Mouse (Mus musculus) embryonic facial prominence, embryonic 14.5 days (tissue): ENCODE data around the gene Adarb2. TPM values are rescaled to one million over a fixed set of nuclear protein-coding genes. Genes with fewer than 3 reads are reported as not detected.

Experiments used
- ATAC-seq: fragments of 200-750 bp; cut with Nextera tagmentation; 2 replicates; pipeline ENCODE4 v1.8.0; 2017; ENCODE audit warnings: low read depth, moderate number of reproducible peaks, moderate TSS enrichment
- DNase-seq: peaks from one replicate; pipeline ENCODE4 v3.0.0-alpha.2; 2015; ENCODE audit warnings: low spot score
- H3K27ac ChIP-seq: fragments of 300-500 bp; sonication (generic); replicated peaks from 2 replicates; pipeline ENCODE4 v1.5.1; 2014; ENCODE audit warnings: low read depth, mild to moderate bottlenecking, low read length, moderate library complexity
- H3K27me3 ChIP-seq: fragments of 300-500 bp; sonication (generic); replicated peaks from 2 replicates; pipeline ENCODE4 v1.6.1; 2014; ENCODE audit warnings: low read length; ENCODE audit not compliant: control insufficient read depth, insufficient read depth
- H3K36me3 ChIP-seq: fragments of 300-500 bp; sonication (generic); 2 replicates; pipeline ENCODE4 v1.6.1; 2014; ENCODE audit warnings: low read length, mixed read lengths; ENCODE audit not compliant: control insufficient read depth, insufficient read depth
- H3K4me1 ChIP-seq: fragments of 300-500 bp; sonication (generic); 2 replicates; pipeline ENCODE4 v1.6.1; 2014; ENCODE audit warnings: antibody characterized with exemption, low read length; ENCODE audit not compliant: control insufficient read depth, insufficient read depth
- H3K4me2 ChIP-seq: fragments of 300-500 bp; sonication (generic); 2 replicates; pipeline ENCODE4 v1.6.1; 2014; ENCODE audit warnings: low read depth, mild to moderate bottlenecking, low read length, moderate library complexity, mixed read lengths
- H3K4me3 ChIP-seq: fragments of 300-500 bp; sonication (generic); 2 replicates; pipeline ENCODE4 v1.5.1; 2014; ENCODE audit warnings: low read depth, mild to moderate bottlenecking, low read length
- H3K9ac ChIP-seq: fragments of 300-500 bp; sonication (generic); 2 replicates; pipeline ENCODE4 v1.6.1; 2014; ENCODE audit warnings: low read depth, mild to moderate bottlenecking, low read length, moderate library complexity, mixed read lengths
- H3K9me3 ChIP-seq: fragments of 300-500 bp; sonication (generic); 2 replicates; pipeline ENCODE4 v1.6.1; 2016; ENCODE audit warnings: low read length; ENCODE audit not compliant: control insufficient read depth
- WGBS: fragments of 180-500 bp; shearing (Covaris S2); extraction: QIAGEN DNeasy Blood & Tissue Kit; methylation state at CpG from one replicate; pipeline ENCODE4 v1.1.7; 2014; 5-methylcytosine and 5-hydroxymethylcytosine counted together
- polyA plus RNA-seq: library from polyadenylated mRNA; unstranded; fragments of >200 nt; fragmentation: Nextera tagmentation; extraction: Ambion mirVana; gene quantifications from 2 replicates; pipeline ENCODE4 v1.2.1, GENCODE M21; 2014

The Adarb2 gene
- polyA plus RNA-seq, 1 experiment from 2014 or later: 1.7 TPM

- WGBS: 67% methylated on average over 3 of the region's 3 CpGs
- Histone ChIP-seq H3K4me2 (no peak overlapping the region), H3K27ac (no peak overlapping the region), H3K27me3 (no peaks in the 10 kb centered on the region), H3K9ac (no peak overlapping the region), H3K9me3 (no peaks in the 10 kb centered on the region), H3K36me3 (no peaks in the 10 kb centered on the region), H3K4me3 (no peak overlapping the region), H3K4me1 (no peaks in the 10 kb centered on the region)
- no peak for DNase-seq
- ATAC-seq: no peak
Measured at GRCm38 (mm10) chr13:8457831-8458230, 255.2 kb downstream of the Adarb2 start.

DNA sequence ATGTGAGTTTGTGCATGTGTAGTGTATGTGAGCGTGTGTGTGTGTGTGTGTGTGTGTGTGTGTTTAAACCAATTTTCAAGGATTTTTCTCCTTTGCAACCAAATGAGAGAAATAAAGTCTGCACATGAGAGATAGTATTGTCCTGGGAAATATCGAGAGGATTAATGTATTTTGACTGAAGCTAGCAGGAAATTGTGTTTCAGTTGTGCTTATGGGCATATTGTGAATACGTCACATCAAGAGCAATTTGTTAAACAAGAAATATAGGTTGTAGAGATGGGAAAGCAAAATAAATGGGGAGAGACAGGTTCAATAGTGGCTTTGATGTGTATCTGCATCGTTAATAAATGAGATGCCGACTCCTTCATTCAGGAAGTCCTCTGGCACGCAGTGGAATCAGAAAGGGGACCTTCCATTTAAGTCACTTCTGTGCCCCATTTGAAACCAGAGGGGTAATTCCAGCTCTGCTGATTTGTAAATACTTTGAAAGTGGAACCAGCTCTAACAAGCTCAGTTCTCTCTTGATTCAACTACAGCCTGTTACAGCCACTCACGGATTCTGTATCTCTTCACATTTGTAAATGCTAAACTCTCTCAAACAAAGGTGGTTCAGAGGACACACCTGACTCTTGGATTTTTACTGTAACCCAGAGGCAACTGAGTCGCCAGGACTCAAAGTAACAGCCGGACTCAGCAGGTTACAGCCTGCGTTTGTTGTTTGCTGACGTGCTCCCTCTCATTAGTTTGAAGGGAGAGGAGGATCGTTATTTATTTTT lies 265.1 kb downstream of the Adarb2 start:
- ATAC-seq (no peak), DNase-seq (no peak)
- H3K9me3 ChIP-seq: no peaks in the 10 kb centered on the region
- no peak overlapping the region for H3K4me2 ChIP-seq
- H3K9ac ChIP-seq: no peak overlapping the region
- no peaks in the 10 kb centered on the region for H3K36me3 ChIP-seq
- no peaks in the 10 kb centered on the region for H3K27me3 ChIP-seq
- 69% methylated on average over 12 of the region's 12 CpGs for WGBS
- no peak overlapping the region for H3K4me3 ChIP-seq
- no peaks in the 10 kb centered on the region for H3K4me1 ChIP-seq
- no peak overlapping the region for H3K27ac ChIP-seq

DNA sequence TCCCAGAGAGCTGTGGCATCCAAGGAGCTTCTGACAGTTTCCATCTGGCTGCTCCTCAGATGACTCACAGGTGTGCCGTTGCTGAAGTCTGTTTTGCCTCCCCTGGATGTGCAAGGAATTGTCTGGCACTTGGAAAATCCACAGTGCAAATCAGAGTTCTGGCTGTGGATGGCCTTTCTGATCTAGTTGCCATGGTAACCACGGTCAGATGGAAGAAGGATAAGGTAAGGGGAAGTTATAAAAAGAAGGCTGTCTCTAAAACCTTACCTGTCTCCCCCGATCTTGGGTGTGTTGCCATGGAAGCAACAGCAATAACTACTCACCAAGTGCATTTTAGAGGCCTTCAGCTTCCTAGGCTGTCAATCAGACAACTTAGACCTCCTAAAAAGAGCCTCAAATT lies 273.6 kb downstream of the Adarb2 start:
- Histone ChIP-seq H3K36me3 (no peaks in the 10 kb centered on the region), H3K4me2 (no peak overlapping the region), H3K4me3 (no peak overlapping the region), H3K4me1 (no peaks in the 10 kb centered on the region), H3K9me3 (no peaks in the 10 kb centered on the region), H3K9ac (no peak overlapping the region), H3K27ac (no peak overlapping the region), H3K27me3 (no peaks in the 10 kb centered on the region)
- ATAC-seq (no peak), DNase-seq (no peak)
- 60% methylated on average over 3 of the region's 3 CpGs for WGBS

- DNase-seq (no peak), ATAC-seq (no peak)
- Histone ChIP-seq H3K4me1 (no peaks in the 10 kb centered on the region), H3K4me3 (no peak overlapping the region), H3K27me3 (no peaks in the 10 kb centered on the region), H3K36me3 (no peaks in the 10 kb centered on the region), H3K4me2 (no peak overlapping the region), H3K27ac (no peak overlapping the region), H3K9me3 (no peaks in the 10 kb centered on the region), H3K9ac (no peak overlapping the region)
- WGBS: 81% methylated on average over 1 of the region's 1 CpGs
Measured at GRCm38 (mm10) chr13:8478731-8479130, 276.1 kb downstream of the Adarb2 start.

DNA sequence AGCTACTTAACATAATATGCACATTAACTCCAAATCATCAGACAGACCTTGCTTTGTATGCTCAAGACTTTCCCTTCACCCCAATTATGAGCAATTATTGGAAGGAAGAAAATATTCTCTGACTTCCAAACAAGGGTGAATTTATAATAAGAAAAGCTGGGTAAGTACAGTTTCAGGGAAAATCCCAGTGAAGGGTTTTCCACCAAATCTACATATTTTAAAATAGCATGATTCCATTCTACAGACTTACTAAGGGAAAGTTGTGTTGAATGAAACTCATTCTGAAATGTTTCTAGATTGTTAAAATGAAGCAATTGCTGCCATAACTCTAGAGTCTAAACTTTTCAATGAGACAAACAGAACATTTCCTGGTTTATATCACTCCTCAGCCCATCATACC lies 277.3 kb downstream of the Adarb2 start:
- Histone ChIP-seq H3K4me1 (no peaks in the 10 kb centered on the region), H3K27ac (no peak overlapping the region), H3K36me3 (no peaks in the 10 kb centered on the region), H3K27me3 (no peaks in the 10 kb centered on the region), H3K9ac (no peak overlapping the region), H3K4me2 (no peak overlapping the region), H3K4me3 (no peak overlapping the region), H3K9me3 (no peaks in the 10 kb centered on the region)
- DNase-seq (no peak), ATAC-seq (no peak)

- WGBS: 57% methylated on average over 3 of the region's 3 CpGs
- ATAC-seq (no peak), DNase-seq (no peak)
- no peaks in the 10 kb centered on the region for H3K9me3 ChIP-seq
- H3K4me3 ChIP-seq: no peak overlapping the region
- H3K27me3 ChIP-seq: no peaks in the 10 kb centered on the region
- H3K9ac ChIP-seq: no peak overlapping the region
- no peaks in the 10 kb centered on the region for H3K36me3 ChIP-seq
- no peak overlapping the region for H3K27ac ChIP-seq
- H3K4me1 ChIP-seq: no peaks in the 10 kb centered on the region
- no peak overlapping the region for H3K4me2 ChIP-seq
Measured at GRCm38 (mm10) chr13:8481347-8481746, 278.7 kb downstream of the Adarb2 start.

GRCm38 (mm10) chr13:8484592-8485272 lies 282.1 kb downstream of the Adarb2 start:
- H3K36me3 ChIP-seq: no peaks in the 10 kb centered on the region
- no peak overlapping the region for H3K9ac ChIP-seq
- no peaks in the 10 kb centered on the region for H3K27me3 ChIP-seq
- peak; percentile 56 for ATAC-seq
- no peak overlapping the region for H3K27ac ChIP-seq
- no peak overlapping the region for H3K4me3 ChIP-seq
- peak; percentile 47 for DNase-seq
- 39% methylated on average over 4 of the region's 4 CpGs for WGBS
- H3K4me2 ChIP-seq: no peak overlapping the region
- no peaks in the 10 kb centered on the region for H3K9me3 ChIP-seq
- peaks cover 4% of the 10 kb centered on the region for H3K4me1 ChIP-seq

- Histone ChIP-seq H3K9me3 (no peaks in the 10 kb centered on the region), H3K4me2 (no peak overlapping the region), H3K36me3 (no peaks in the 10 kb centered on the region), H3K27me3 (no peaks in the 10 kb centered on the region), H3K9ac (no peak overlapping the region), H3K4me1 (peaks cover 4% of the 10 kb centered on the region), H3K27ac (no peak overlapping the region), H3K4me3 (no peak overlapping the region)
- WGBS: 32% methylated on average over 5 of the region's 5 CpGs
- ATAC-seq: no peak
- peak; percentile 16 for DNase-seq
Measured at GRCm38 (mm10) chr13:8487756-8488434, 285.2 kb downstream of the Adarb2 start.
